Mouse (Mus musculus): ENCODE results near the gene Shisal1.

DNA sequence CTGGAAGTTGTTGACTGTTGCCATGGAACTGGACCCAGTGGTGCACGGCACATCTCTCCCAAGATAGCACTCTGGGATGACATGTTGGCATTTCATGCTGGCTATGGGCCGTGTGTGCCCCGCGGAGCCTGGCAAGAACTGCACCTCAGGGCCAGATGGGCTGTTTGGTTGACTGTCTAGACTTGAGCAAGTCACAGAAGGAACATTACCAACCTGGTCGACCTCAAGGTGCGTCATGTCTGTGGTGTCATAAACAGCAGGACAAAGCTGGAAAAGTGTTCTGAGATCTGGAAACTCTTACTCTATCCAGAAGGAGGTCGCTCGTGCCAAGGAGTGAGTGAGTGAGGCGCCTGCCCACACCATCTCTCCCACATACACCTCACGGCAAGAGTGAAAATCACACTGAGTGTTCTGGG lies 80.3 kb downstream of the Shisal1 start:
- no peak for TF ChIP-seq RAD21 (IDR thresholded peaks at IDR 0.05; ENCODE audit: low read depth, low read length)
- TF ChIP-seq SIN3A (IDR thresholded peaks at IDR 0.05; ENCODE audit: low read length) = no peak
- TF ChIP-seq ELF1 (IDR thresholded peaks at IDR 0.05; ENCODE audit: low read depth, low read length) = no peak
- TF ChIP-seq CHD2 (IDR thresholded peaks at IDR 0.05; ENCODE audit: low read length) = no peak
- no peak for TF ChIP-seq CTCF (conservative IDR thresholded peaks at IDR 0.05 in 1 of 2, IDR thresholded peaks at IDR 0.05 in 1 of 2; ENCODE audit: low read depth in 2 of 2, low read length in 2 of 2)
- TF ChIP-seq POLR2A (IDR thresholded peaks at IDR 0.05; ENCODE audit: low read depth, low read length) = no peak
- no peak for TF ChIP-seq MAX (IDR thresholded peaks at IDR 0.05; ENCODE audit: low read length)
- TF ChIP-seq TBP (conservative IDR thresholded peaks at IDR 0.05; ENCODE audit: low read depth, low read length) = no peak
